Mouse (Mus musculus) midbrain, embryonic 16.5 days (tissue): Measurements from ENCODE around the gene Prkg2. TPM values are rescaled to one million over a fixed set of nuclear protein-coding genes. Genes with fewer than 3 reads are reported as not detected.

Source experiments
- ATAC-seq: fragments of 200-750 bp; cut with Nextera tagmentation; 2 replicates; pipeline ENCODE4 v1.8.0; 2017; ENCODE audit warnings: moderate TSS enrichment
- H3K27ac ChIP-seq: fragments of 300-500 bp; sonication (generic); 2 replicates; pipeline ENCODE4 v1.5.1; 2014; ENCODE audit warnings: mild to moderate bottlenecking, low read length, mixed read lengths
- H3K27me3 ChIP-seq: fragments of 300-500 bp; sonication (generic); 2 replicates; pipeline ENCODE4 v1.6.1; 2014; ENCODE audit warnings: low read depth, low read length, mixed read lengths; ENCODE audit not compliant: control insufficient read depth, insufficient read depth
- H3K36me3 ChIP-seq: fragments of 300-500 bp; sonication (generic); 2 replicates; pipeline ENCODE4 v1.6.1; 2014; ENCODE audit warnings: mild to moderate bottlenecking, low read length, moderate library complexity, mixed read lengths; ENCODE audit not compliant: control insufficient read depth, insufficient read depth
- H3K4me1 ChIP-seq: fragments of 300-500 bp; sonication (generic); 2 replicates; pipeline ENCODE4 v1.6.1; 2014; ENCODE audit warnings: mild to moderate bottlenecking, low read length, mixed read lengths; ENCODE audit not compliant: control insufficient read depth, insufficient read depth
- H3K4me2 ChIP-seq: fragments of 300-500 bp; sonication (generic); 2 replicates; pipeline ENCODE4 v1.6.1; 2014; ENCODE audit warnings: mild to moderate bottlenecking, low read length, mixed read lengths
- H3K4me3 ChIP-seq: fragments of 300-500 bp; sonication (generic); 2 replicates; pipeline ENCODE4 v1.5.1; 2014; ENCODE audit warnings: low read depth, mild to moderate bottlenecking, low read length, moderate library complexity, mixed read lengths
- H3K9ac ChIP-seq: fragments of 300-500 bp; sonication (generic); 2 replicates; pipeline ENCODE4 v1.6.1; 2014; ENCODE audit warnings: low read depth, low read length, mixed read lengths
- H3K9me3 ChIP-seq: fragments of 300-500 bp; sonication (generic); replicated peaks from 2 replicates; pipeline ENCODE4 v1.6.1; 2014; ENCODE audit warnings: mild to moderate bottlenecking, low read length, mixed read lengths; ENCODE audit not compliant: control insufficient read depth, poor library complexity, severe bottlenecking
- WGBS: fragments of 180-500 bp; shearing (Covaris S2); extraction: QIAGEN DNeasy Blood & Tissue Kit; methylation state at CpG from one replicate; pipeline ENCODE4 v1.1.7; 2014; 5-methylcytosine and 5-hydroxymethylcytosine counted together
- polyA plus RNA-seq: library from polyadenylated mRNA; unstranded; fragments of >200 nt; fragmentation: Nextera tagmentation; extraction: Ambion mirVana; gene quantifications from 2 replicates; pipeline ENCODE4 v1.2.1, GENCODE M21; 2015

The Prkg2 gene
- 1.7 and 2.8 TPM in 2 replicates for polyA plus RNA-seq

GRCm38 (mm10) chr5:99036596-99037441 lies at the start of gene Prkg2:
Prkg2 (minus strand) TSS chr5:99037351.
- Histone ChIP-seq H3K36me3 (no peaks in the 10 kb centered on the region), H3K4me2 (peak within 1 kb of the TSS; percentile 96), H3K4me1 (peaks cover 13% of the 10 kb centered on the region), H3K4me3 (peak within 1 kb of the TSS; percentile 72), H3K9me3 (no peaks in the 10 kb centered on the region; the same call in 1 of the 2 replicates), H3K27me3 (peaks cover 3% of the 10 kb centered on the region; the same call in 1 of the 2 replicates), H3K27ac (peak within 1 kb of the TSS; percentile 34; the same call in 1 of the 2 replicates), H3K9ac (peak within 1 kb of the TSS; percentile 77)
- peak; percentile 89 for ATAC-seq
- WGBS = under 1% methylated on average over 81 of the region's 94 CpGs

DNA sequence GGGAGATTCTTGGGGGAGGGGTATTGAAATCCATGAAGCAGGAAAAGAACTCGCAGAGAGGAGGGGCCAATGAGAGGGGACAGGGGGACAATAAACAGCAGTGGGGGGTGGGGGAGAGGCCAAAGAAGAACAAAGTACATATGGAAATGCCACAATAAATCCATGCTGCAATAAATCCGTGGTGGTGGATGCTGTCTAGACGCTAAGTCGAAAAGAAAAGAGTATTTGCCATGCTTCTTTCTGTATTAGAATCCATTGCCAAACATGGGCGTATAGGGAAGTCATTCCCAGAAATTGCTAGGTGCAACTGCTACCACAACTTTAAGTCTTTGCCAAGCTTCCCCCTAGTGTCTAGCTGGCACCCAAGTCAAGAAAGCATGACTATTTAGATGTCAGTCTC lies 46.8 kb upstream of the Prkg2 start:
- no peak for ATAC-seq
- H3K27ac ChIP-seq = no peak overlapping the region
- no peak overlapping the region for H3K9ac ChIP-seq
- H3K4me3 ChIP-seq = no peak overlapping the region
- H3K4me2 ChIP-seq = no peak overlapping the region
- H3K4me1 ChIP-seq = no peaks in the 10 kb centered on the region
- H3K9me3 ChIP-seq = no peaks in the 10 kb centered on the region
- WGBS = 9% methylated on average over 5 of the region's 5 CpGs
- no peaks in the 10 kb centered on the region for H3K27me3 ChIP-seq
- H3K36me3 ChIP-seq = no peaks in the 10 kb centered on the region

DNA sequence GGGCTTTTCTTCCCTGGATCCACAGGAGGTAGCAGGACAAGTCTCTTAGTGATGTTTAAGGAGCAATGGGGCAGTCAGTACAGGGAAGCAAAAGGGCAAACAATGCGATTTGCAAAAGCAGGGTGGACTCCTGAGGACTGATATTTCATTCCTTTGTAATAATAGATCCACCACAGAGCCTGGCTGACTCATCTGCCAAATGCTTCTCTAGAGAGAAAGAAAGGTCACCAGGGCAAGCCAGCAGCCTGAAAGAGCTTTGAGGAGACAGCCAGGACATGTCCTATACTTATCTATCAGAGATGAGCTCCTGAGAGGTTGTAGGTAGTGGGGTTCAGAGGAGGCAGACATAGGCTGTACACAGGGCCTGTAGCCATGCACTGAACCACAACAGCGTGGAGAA lies 41.2 kb upstream of the Prkg2 start:
- no peak overlapping the region for H3K27ac ChIP-seq
- H3K4me2 ChIP-seq = no peak overlapping the region
- H3K9ac ChIP-seq = no peak overlapping the region
- H3K27me3 ChIP-seq = no peaks in the 10 kb centered on the region
- no peaks in the 10 kb centered on the region; the same call in 1 of the 2 replicates for H3K9me3 ChIP-seq
- no peak for ATAC-seq
- WGBS = 53% methylated on average over 2 of the region's 2 CpGs
- H3K4me3 ChIP-seq = no peak overlapping the region
- no peaks in the 10 kb centered on the region for H3K36me3 ChIP-seq
- H3K4me1 ChIP-seq = no peaks in the 10 kb centered on the region

- Histone ChIP-seq H3K27ac (no peak overlapping the region), H3K4me3 (no peak overlapping the region), H3K36me3 (no peaks in the 10 kb centered on the region), H3K9ac (no peak overlapping the region), H3K27me3 (no peaks in the 10 kb centered on the region), H3K9me3 (no peaks in the 10 kb centered on the region), H3K4me1 (no peaks in the 10 kb centered on the region), H3K4me2 (no peak overlapping the region)
- WGBS = 93% methylated on average over 2 of the region's 2 CpGs
- no peak for ATAC-seq
Measured at GRCm38 (mm10) chr5:99068391-99068790, 31.2 kb upstream of the Prkg2 start.

GRCm38 (mm10) chr5:99062582-99062981 lies 25.4 kb upstream of the Prkg2 start:
- Histone ChIP-seq H3K36me3 (no peaks in the 10 kb centered on the region), H3K27me3 (no peaks in the 10 kb centered on the region), H3K9me3 (peaks cover 2% of the 10 kb centered on the region; the same call in 1 of the 2 replicates), H3K27ac (no peak overlapping the region), H3K4me3 (no peak overlapping the region), H3K4me1 (no peaks in the 10 kb centered on the region), H3K4me2 (no peak overlapping the region), H3K9ac (no peak overlapping the region)
- no peak for ATAC-seq

GRCm38 (mm10) chr5:99039021-99039420 lies 1.9 kb upstream of the Prkg2 start:
- Histone ChIP-seq H3K9me3 (no peaks in the 10 kb centered on the region), H3K4me1 (peaks cover 7% of the 10 kb centered on the region), H3K4me2 (no peak overlapping the region), H3K4me3 (no peak overlapping the region), H3K27me3 (peaks cover 3% of the 10 kb centered on the region; the same call in 1 of the 2 replicates), H3K27ac (no peak overlapping the region), H3K36me3 (no peaks in the 10 kb centered on the region), H3K9ac (no peak overlapping the region)
- ATAC-seq = no peak
- 98% methylated on average over 6 of the region's 6 CpGs for WGBS

GRCm38 (mm10) chr5:99037442-99037811 lies 276 bp upstream of the Prkg2 start:
- Histone ChIP-seq H3K4me2 (peak overlapping the region; percentile 96), H3K27me3 (peaks cover 3% of the 10 kb centered on the region; the same call in 1 of the 2 replicates), H3K9me3 (no peaks in the 10 kb centered on the region; the same call in 1 of the 2 replicates), H3K4me3 (peak overlapping the region; percentile 72), H3K9ac (peak overlapping the region; percentile 0; the same call in 1 of the 2 replicates), H3K36me3 (no peaks in the 10 kb centered on the region), H3K27ac (no peak overlapping the region), H3K4me1 (peaks cover 9% of the 10 kb centered on the region)
- WGBS = 9% methylated on average over 9 of the region's 9 CpGs
- ATAC-seq = peak; percentile 59

- WGBS = 36% methylated on average over 9 of the region's 9 CpGs
- no peak for ATAC-seq
Measured at GRCm38 (mm10) chr5:99035961-99036360, 1.2 kb downstream of the Prkg2 start.

DNA sequence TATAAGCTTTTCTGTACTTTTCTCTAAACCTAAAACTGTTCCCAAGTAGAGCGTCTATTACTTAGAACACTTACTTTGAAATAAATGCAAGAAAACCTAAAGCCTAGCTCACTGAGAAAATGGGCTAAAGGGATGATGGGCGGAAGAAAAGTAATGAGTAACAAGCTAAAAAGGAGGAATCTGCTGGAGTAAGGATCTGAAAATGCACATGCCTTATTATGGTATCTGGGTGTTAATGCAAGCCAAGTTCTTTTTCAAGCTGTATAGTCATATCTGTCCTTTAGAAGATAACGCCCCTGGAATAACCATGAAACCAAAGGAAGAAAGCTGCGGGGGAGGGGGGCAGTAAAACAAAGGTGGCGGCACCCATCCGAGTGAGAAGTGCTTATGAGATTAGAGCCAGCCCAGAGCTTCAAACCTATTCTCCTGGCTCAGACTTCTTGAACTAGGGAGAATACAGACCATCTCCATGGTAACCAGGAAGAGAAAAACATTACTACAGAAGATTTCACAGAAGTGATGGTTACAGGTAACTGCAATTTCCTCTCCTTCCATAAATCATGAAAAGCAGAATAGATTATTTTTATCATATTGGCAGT lies 5.5 kb downstream of the Prkg2 start:
- Histone ChIP-seq H3K9ac (no peak overlapping the region), H3K27ac (no peak overlapping the region), H3K36me3 (no peaks in the 10 kb centered on the region), H3K4me2 (no peak overlapping the region), H3K9me3 (no peaks in the 10 kb centered on the region; the same call in 1 of the 2 replicates), H3K4me1 (peaks cover 17% of the 10 kb centered on the region), H3K27me3 (peaks cover 3% of the 10 kb centered on the region; the same call in 1 of the 2 replicates), H3K4me3 (no peak overlapping the region)
- ATAC-seq = no peak
- WGBS = 40% methylated on average over 6 of the region's 6 CpGs

More at GRCm38 (mm10) chr5:99035961-99036360, 1.2 kb downstream of the Prkg2 start:
- H3K4me2 ChIP-seq = peak overlapping the region; percentile 96
- no peaks in the 10 kb centered on the region; the same call in 1 of the 2 replicates for H3K9me3 ChIP-seq
- H3K27me3 ChIP-seq = peaks cover 3% of the 10 kb centered on the region; the same call in 1 of the 2 replicates
- H3K9ac ChIP-seq = no peak overlapping the region
- H3K4me3 ChIP-seq = peak overlapping the region; percentile 72
- H3K27ac ChIP-seq = no peak overlapping the region
- peaks cover 17% of the 10 kb centered on the region for H3K4me1 ChIP-seq
- H3K36me3 ChIP-seq = no peaks in the 10 kb centered on the region
